ENCODE assay signal across 17 mouse cellular contexts in genomic region chr16:57144741-57145140, GRCm38 (mm10). TPM values are rescaled to one million over a fixed set of nuclear protein-coding genes. Genes with fewer than 3 reads are reported as not detected.
A peak's percentile ranks its signal among the peaks of the same experiment; 100 is the strongest.
DNase-seq lines count a peak whose midpoint lies in the region.
"Had no signal": no experiment of that assay in that cellular context is flagged by ENCODE, and none has a peak within 500 bp of the region (broad histone marks: within the 10 kb centered on the region; RNA-seq: fewer than 3 reads in every experiment).

No protein-coding gene starts in this region.

- peak; percentile 38 to 43 for DNase-seq in kidney, postnatal 25 days
- no peak for DNase-seq in kidney, postnatal 14 days
- peak; percentile 44 for DNase-seq in adrenal gland, adult 8-10 months
- peak; percentile 38 for DNase-seq in adrenal gland, postnatal 25 days
- no peak for DNase-seq in right cerebral cortex, postnatal 25 days
- DNase-seq in frontal cortex, postnatal 14 days (ENCODE audit: low spot score in 2 of 2): no peak
- DNase-seq: B cell, adult 2 months; cerebellum, adult 11-12 months; cerebellum, adult 8-10 months; cerebellum, postnatal 10 days; cerebellum, postnatal 36 days; embryo, embryonic 11 days; gastrocnemius, postnatal 25 days; heart, adult 18-20 months; heart, postnatal 10 days; heart, postnatal 36 days; kidney, adult 11 months had no signal

RNA-seq across cellular contexts. Expression of gene Nit2, which starts 22.4 kb away (rescaled TPM):
- total RNA-seq in adrenal gland, adult 8-10 months (2022): 10 to 100 TPM; 39.7 to 43.5 (median 40.9) TPM
- 53.2 and 61.0 TPM in 2 replicates for total RNA-seq in adrenal gland, postnatal 25 days (2021)

RNA-seq across cellular contexts. Expression of gene Tomm70a, which starts 23.2 kb away (rescaled TPM):
- total RNA-seq in adrenal gland, adult 8-10 months (2022): 10 to 100 TPM; 50.4 to 54.6 (median 52.8) TPM
- total RNA-seq in adrenal gland, postnatal 25 days (2021): 51.5 and 55.6 TPM in 2 replicates

Comparison
In these comparisons a context has a peak if more than half of its experiments do, and no peak if none do; other contexts are left out.
1. DNase-seq: peak in kidney, postnatal 25 days (2 of 2), adrenal gland, adult 8-10 months (single experiment) and adrenal gland, postnatal 25 days (single experiment); none in kidney, postnatal 14 days (single experiment), right cerebral cortex, postnatal 25 days (single experiment) and frontal cortex, postnatal 14 days (0 of 2).